Mouse (Mus musculus) thymus, postnatal 10 days (tissue): ENCODE results near the gene Traip.

ENCODE experiments used
- DNase-seq, 2 experiments: peaks; one replicate each; pipeline ENCODE4 v3.0.0; 2021; ENCODE audit warnings: low spot score in 2 of 2

The Traip gene

DNA sequence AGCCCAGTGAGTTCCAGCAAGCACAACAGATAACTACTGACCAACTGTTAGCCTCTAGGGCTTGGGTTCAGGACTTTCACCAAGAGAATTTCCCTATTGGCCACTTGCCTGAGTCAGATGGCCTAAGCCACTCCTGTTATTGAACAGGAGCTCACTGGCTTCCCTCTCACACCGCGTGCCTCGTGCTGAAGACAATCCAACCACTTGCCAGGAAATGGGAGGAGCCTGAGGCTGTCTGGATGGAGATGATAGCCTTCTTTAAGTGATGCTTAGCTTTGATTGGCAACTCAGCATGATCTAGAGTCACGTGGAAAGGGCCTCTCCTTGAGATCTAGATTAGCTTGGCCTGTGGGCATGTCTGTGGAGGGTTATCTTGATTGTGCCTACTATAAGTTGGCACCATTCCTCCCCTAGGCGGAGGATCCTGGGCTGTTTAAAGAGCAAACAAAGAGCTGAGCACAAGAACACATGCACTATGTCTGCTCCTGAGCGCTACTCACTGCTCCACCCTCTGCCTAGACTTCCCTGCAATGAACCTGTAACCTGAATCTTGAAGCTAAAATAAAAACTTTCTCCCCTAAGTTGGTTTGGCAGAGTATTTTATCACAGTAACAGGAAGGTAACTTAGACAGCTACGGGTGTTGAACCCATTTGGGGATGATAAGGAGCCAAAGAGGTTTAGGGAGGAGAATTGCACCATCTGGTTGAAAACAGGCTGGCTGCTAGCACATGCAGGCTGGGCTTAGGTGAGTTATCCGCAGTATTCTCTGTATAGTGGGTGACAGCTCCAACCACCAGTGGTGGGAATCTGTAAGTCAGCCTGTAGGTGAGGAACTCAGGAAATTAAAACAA, 22.0 kb downstream of the Traip start:
- DNase-seq = no peak

DNA sequence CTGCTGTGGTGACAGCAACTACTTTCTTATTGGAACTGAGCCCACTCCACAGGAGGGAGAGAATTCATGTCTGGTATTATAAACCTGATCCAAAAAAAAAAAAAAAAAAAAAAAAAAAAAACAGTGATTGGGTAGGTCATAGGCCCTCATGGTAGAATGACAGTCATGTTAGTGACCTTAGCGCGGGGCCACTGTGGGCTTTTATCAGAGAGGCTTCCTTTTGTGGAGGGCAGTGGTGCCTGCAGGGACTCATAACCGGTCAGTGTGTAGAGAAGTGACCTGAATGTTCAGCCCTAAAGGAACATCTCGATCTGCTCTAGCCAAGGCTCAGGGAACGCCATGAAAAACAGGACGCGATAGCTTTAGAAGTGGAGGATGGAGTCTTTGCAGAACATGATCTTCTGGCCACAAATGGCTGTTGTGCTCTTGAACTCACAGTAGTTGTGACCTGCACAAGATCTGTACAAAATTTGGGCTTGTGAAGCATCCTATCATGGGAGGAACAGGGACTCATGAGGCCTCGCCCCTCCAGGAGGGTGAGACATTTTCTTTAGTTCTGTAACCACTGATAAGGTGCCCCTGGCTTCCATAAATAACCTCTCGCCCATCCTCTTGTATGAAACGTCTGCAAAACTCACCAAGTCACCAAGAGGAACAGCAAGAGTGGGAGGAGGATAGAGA, 24.7 kb downstream of the Traip start:
- DNase-seq = no peak

DNA sequence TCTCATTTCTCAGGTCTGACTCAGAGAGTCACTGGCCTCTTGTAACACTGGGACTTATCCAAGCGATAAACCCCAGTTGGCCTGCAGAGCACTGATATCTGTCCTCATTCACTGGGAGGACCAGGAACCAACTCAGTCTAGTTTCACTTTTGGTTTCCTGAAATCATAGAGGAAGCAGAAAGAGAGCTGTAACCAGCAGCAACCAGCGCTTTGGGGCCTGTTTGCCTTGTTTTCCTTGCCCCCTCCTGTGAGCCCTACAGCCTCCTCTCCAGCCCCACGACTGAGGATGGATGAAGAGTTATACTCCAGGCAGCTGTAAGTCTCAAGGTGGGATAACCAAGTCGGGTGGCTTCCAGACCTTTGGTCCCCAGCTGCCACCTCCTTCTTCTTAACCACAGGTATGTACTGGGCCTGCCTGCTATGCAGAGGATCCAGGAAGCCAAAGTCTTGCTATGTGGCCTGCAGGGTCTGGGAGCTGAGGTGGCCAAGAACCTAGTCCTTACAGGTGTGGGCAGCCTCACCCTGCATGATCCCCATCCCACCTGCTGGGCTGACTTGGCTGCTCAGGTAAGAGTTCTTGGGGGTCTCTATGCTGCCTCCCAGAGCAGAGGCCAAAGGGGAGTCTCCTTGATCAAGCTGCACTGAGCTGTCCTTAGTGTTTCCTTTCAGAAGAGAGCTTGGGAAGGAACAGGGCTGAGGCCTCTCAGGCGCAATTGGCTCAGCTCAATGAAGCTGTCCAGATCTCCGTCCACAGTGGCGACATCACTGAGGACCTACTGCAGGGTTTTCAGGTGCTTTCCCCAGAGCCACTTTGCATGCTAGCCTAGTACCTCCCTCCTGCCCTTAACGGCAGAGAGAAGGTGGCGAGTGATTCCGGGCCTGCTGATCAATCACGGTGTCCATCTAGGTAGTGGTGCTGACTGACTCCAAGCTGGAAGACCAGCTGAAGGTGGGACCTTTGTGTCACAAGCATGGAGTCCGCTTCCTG, 25.8 kb downstream of the Traip start, which contains the start of gene Uba7:
Gene Uba7, plus strand, starts transcription at position 107 of the 988 bp plus-strand sequence.
- peak in 1 of 2 experiments; percentile 30 for DNase-seq

DNA sequence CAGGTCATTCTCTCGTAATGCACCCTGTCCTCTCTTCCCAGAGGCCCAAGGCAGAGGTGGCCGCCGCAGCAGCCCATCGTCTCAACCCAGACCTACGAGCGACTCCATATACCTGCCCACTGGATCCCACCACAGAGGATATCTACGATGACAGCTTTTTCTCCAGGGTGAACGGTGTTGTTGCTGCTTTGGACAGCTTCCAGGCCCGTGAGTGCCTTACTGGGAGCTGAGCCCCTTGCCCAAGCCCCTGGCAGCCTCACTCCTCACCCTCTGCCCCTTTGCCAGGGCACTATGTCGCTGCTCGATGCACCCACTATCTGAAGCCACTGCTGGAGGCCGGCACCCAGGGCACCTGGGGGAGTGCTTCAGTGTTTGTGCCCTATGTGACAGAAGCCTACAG, 28.9 kb downstream of the Traip start:
- no peak for DNase-seq

DNA sequence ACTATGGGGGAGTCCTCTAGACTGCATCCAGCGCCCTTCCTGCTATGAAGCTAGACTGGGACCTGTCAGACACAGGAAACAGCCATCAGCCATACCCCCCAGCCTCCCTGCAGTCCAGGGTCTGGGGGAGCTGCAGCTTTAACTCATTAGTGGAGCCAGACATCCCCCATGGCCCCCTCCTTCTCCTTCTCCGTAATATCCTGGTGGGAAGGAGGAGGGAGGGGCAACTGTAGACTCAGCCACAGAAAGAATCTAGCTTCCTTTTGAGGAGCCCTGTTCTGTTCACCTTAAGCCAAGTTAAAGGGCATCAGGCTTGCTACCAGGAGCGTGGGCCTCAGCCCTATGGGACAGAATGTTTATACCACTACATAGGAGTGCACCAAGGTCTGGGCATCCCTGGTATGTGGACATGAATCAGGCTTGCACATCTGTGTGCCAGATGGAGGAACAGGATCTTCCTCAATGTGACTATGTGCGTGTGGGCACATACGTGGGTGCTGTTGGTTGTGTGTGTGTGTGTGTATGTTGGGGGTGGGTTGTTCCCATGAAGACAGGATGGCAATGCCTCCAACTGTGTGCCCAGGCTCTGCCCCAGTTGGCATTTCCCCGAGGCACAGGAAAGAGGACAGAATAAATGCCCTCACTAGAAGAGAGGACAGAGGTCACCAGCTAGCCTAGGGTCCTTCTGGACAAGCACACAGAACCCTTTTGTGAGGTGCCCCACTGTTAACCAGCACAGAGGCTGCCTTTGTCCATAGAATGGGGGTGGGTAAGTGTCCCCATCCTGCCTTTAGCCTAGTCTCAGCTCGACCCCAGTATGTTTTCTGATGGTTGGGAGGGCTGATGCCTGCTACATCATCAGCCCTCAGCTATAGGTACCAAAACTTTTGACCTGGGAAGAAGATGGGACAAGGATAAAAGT, 32.0 kb downstream of the Traip start:
- peak in 1 of 2 experiments; percentile 23 for DNase-seq

DNA sequence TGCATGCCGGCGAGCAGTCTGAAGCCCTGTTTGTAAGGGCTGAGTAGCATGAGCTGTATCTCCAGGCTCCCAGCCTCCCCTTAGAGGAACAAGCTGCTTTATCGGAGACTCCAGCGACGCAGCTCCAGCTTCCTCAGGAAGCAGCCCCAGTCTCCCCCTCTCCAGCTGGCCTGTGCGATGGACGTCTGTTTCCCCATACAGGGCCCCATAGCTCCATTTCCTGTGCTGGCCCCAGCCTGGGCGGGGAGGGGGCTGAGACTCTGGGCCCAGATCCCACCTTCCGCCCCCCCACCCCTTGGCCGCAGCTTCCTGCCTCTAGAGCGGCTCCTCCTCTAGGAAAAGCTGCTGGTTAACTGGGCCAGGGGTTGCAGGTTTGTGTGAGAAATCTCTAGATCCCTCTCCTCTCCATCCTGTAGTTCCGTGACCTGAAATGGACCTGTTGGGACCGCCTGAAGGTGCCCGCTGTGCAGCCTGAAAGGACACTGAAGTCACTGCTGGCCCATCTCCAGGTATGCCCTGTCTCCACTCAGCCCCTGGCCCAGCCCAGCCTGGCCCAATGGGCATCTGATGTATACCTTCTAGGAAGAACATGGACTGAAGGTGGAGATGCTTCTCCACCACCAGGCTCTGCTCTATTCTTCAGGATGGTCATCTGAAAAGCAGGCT, 32.9 kb downstream of the Traip start, which contains the start of gene Gm20661:
Gene Gm20661, plus strand, starts transcription at position 378 of the 666 bp plus-strand sequence.
- peak; percentile 61 to 62 for DNase-seq

DNA sequence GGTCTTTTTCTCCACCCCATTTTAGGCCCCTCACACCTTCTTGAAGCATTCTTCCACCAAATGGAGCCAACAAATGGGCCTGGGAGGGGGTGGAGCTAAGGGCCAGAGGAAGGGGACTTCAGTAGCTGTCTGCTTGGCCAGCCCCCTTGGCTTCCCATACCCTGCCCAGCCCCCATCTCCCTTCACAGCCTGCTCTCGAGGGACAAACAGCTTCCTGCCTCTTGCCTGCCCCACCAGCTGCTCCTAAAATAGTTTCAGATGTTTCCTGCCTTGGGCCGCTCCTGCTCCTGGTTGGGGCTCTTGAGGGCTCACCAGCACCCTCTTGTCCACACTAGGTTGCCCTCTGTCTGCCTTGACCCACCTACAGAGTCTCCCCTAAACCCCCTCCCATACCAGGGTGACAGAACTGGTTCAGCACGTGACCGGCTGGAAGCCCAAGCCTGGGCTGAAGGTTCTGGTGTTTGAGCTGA, 33.5 kb downstream of the Traip start:
- peak in 1 of 2 experiments; percentile 42 for DNase-seq

DNA sequence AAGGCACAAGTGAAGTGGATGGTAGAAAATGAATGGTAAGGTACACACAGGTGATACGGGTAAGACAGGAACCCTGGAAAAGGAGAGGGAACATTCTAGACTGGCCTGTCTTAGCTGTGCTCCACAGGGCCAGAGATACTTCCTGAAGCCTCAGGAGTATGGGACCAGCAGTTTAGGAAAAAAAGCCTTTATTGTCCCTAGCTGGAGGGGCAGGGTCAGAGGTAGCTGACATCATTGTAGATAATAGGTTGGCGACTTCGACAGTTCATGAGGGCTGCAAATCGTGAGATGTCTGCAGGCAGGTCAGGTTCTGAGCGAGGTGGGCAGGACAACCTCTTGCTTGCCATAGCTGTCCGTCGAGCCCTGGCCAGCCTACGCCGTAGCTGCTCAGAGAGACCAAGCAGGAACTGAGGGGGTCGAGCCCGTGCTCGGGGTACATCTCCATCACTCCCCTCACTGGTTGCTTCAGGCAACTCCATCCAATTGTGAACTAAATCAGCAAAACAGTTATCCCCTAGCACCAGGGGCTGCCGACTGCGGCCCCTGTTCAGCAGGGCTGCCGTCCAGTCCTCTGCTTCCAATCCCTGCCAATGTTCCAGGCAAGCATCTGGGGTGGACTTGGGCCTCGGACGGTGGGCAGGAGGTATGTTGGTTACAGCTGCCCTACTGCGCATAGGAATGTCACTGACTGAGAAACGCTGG, 34.3 kb downstream of the Traip start:
- DNase-seq = no peak

DNA sequence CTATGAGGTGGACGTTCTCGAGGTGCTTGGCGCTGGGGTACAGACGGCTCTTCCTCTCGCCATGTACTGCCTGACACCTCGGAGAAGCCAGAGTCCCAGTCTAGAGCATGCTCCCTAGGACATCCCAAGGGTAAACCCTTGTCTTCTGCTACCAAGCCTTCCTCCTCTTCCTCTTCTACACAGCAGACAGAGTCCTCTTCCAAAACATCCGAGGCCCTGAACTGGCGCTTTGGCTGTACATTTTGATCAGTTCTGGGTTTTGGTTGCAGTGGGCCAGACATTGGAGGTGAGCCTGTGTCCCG, 34.8 kb downstream of the Traip start:
- no peak for DNase-seq

DNA sequence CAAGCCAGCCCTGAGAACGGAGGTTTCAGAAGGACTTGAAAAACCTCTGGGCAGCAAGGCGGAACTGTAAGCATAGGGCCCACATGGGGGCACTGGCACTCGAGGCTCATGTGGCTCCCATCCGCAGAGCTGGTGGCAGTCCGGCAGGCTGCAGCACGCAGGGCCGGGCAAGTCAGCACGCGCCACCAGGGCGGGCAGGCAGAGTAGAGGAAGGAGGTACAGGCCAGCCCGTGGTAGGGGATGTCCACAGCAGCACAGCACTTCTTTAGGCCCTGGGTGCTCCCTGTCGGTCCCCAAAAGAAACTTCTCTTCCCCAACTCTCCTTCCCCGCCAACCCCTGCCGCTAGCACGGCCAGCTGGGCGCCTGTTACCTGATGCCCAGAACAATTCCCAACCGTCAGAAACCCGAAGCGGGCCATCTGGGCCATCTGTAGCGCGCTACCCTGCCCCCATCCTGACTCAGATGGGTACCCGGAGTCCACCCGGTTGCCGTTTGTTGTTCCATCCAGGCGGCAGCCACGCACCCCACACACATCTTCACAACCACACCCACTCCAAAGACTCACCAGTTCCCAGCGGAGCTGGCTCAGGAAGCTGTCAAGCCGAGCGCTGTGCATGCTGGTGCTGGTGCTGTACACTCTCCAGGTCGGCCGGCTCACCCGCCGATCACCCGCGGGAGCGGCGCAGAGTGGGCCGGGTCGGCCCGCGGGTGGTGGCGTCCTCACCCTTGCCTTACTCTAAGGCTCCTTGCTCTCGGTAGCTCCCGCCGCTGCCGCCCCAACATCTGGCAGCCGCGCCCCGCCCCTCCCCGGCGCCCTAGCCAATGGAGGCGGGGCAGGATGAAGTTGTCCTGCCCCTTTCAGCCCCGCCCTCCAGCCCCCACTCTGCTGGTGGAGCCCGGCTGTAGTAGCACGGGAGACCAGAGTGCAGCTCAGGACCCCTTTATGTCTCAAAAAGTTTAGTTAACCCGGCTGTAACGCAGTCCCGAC, 35.5 kb downstream of the Traip start, which contains the start of gene Inka1:
Gene Inka1, minus strand, starts transcription at position 749 of the 989 bp plus-strand sequence.
- DNase-seq = peak; percentile 87 to 94

DNA sequence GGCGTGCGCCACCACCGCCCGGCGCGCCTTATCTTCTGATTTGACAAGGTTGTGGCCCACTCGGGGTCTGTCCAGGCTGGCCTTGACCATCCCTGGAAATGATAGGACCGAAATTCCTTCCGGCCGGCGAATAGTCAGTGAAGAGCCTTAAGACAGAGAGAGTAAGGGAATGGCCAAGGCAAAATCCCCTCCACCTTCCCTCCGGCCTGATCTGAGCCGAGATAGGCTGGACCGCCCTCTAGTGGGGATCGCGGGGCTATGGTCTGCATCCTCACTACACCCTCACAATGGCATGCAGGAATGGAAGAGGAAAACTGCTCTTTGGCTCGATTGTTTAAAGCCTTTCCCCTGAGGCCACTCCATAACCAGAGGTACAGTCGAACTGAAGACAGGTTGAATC, 36.4 kb downstream of the Traip start:
- DNase-seq = peak; percentile 53 to 76

DNA sequence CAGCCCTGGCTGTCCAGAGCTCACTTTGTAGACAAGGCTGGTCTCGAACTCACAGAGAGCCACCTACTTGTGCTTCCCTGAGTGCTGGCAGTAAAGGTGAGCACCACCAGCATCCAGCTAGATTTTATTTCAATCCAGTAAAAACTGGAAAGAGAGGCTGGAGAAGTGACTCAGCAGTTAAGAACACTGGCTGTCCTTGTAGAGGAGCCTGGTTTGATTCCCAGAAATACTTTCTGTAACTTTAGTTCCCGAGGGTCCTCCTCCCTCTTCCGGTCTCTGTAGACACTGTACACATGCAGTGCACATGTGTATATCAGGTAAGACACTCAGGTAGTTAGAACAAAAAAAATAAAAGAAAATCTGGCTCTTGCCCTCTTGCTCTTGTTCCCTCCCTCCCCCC, 38.0 kb downstream of the Traip start:
- DNase-seq = no peak

DNA sequence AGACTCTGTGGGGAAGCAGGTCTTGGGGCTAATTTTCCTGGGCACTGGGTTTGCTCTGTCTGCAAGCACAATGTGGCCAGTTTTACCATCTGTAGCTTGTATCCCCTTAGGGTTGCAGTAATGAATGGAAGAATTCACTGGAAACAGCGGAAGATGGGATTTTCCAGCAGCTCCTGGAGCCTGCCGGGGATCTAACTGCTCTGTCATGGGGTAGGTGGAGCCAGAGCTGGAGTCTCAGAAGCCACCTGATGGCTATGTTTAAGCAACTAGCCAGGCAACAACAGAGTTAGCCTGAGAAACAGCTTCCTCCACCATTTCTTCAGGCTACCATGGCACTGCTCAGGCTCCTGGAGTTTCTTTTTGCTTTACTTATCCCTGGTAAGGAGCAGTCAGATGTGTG, 42.3 kb downstream of the Traip start, which contains the start of gene Cdhr4:
Gene Cdhr4, plus strand, starts transcription at position 301 of the 400 bp plus-strand sequence.
- DNase-seq = no peak

DNA sequence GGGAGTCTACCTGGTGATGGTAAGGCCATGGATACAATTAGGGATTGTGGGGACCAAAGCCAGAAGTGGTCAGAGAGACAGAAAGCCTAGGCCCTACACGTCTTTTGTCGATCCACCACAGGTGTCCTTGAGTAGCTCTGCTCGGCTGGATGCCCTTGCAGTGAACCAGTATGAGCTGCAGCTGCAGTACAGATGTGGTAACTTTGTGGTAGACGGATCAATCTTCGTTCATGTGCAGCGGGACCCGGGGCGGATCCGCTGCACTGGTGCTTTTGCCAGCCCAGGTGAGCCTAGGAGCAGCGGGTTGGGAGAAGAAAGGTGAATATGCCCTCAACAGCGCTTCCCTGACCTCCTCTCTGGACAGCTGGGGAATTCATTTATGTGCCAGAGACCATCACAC, 43.1 kb downstream of the Traip start:
- peak; percentile 39 to 48 for DNase-seq

DNA sequence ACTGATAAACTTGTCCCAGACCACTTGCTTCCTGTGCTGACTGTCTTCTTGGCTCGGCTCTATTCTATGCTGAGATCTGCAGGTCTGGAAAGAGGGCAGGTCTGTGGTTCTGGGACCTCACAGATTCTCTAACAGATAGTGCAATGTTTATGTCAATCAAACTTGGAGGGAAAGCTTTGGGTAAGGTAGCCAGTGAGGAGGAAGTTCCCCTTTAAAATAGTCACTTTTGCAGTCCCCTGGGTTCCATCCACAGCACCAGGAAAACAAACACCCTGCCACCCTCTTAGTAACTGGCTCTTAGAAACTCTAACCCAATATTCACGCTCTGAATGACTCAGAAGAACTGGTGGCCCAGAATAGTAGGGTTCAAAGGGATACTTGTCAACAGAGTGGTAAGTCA, 44.5 kb downstream of the Traip start:
- DNase-seq = no peak

DNA sequence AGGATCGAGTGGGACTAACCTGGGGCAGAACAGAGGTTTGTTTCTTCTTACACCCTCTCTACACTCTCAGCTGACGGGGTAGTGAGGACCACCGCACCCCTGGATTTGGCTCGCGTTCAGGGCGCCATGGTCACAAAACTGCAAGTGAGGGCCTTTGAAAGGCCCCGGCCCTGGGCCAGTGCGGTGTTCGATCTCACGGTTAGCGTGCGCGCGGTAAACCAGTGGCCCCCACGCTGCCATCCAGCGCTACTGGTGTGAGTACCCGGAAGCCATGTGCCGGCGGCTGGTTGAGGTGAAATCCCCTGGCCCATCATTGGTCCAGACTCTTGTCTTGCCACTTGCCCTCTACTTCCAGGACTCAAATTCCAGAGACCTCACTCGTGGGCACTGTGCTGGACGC, 45.6 kb downstream of the Traip start:
- DNase-seq = no peak

DNA sequence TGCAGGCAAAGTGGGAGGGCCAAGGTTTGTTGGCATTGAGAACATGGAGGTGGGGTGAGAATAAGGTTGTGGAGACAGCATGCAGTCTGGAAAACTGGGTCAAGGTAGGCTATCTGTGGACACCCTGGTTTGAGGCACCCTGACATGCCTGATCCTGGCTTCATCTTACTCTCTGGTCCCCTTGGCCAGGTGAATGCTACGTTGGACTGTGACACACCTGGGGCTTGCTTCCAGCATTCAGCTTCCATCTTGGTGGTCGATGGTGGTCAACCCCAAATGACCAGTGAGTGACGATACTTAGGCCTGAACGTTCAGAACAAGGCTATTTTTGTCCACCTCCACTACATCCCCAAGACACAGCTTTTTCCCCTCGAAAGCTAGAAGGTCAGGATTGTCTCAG, 46.1 kb downstream of the Traip start, which contains the start of gene Gm20662:
Gene Gm20662, plus strand, starts transcription at position 301 of the 400 bp plus-strand sequence.
- no peak for DNase-seq
